Mouse (Mus musculus): ENCODE data around the gene RPS10-NUDT3.

Gene RPS10-NUDT3

GRCm38 (mm10) chr17:27634871-27635574 is at the start of gene RPS10-NUDT3:
Gene RPS10-NUDT3 (minus strand): TSS chr17:27635222.
- DNase-seq, result peak; percentile 84

GRCm38 (mm10) chr17:27678924-27679813 is 44.1 kb upstream of the RPS10-NUDT3 start:
- no peak for DNase-seq

- no peak for DNase-seq
Measured at GRCm38 (mm10) chr17:27677756-27678155, 42.7 kb upstream of the RPS10-NUDT3 start.

- DNase-seq, result no peak
Measured at GRCm38 (mm10) chr17:27676270-27676669, 41.2 kb upstream of the RPS10-NUDT3 start.

GRCm38 (mm10) chr17:27675453-27675852 is 40.4 kb upstream of the RPS10-NUDT3 start:
- no peak for DNase-seq

- DNase-seq, result no peak
Measured at GRCm38 (mm10) chr17:27673945-27674344, 38.9 kb upstream of the RPS10-NUDT3 start.

GRCm38 (mm10) chr17:27671720-27672119 is 36.7 kb upstream of the RPS10-NUDT3 start:
- DNase-seq, result no peak

GRCm38 (mm10) chr17:27658767-27659166 is 23.7 kb upstream of the RPS10-NUDT3 start:
- no peak for DNase-seq

GRCm38 (mm10) chr17:27657123-27657522 is 22.1 kb upstream of the RPS10-NUDT3 start:
- peak; percentile 76 for DNase-seq

GRCm38 (mm10) chr17:27656414-27656813 is 21.4 kb upstream of the RPS10-NUDT3 start:
- no peak for DNase-seq

- peak; percentile 70 for DNase-seq
Measured at GRCm38 (mm10) chr17:27656011-27656399, 21.0 kb upstream of the RPS10-NUDT3 start.

GRCm38 (mm10) chr17:27655089-27656010 is 20.3 kb upstream of the RPS10-NUDT3 start, which contains the start of gene Pacsin1:
Gene Pacsin1 (plus strand): TSS chr17:27655509.
- peak; percentile 89 for DNase-seq

GRCm38 (mm10) chr17:27653253-27653959 is 18.4 kb upstream of the RPS10-NUDT3 start:
- DNase-seq, result no peak

- no peak for DNase-seq
Measured at GRCm38 (mm10) chr17:27652046-27652790, 17.2 kb upstream of the RPS10-NUDT3 start.

GRCm38 (mm10) chr17:27650586-27650985 is 15.6 kb upstream of the RPS10-NUDT3 start:
- DNase-seq, result no peak

- DNase-seq, result peak; percentile 80
Measured at GRCm38 (mm10) chr17:27650160-27650559, 15.1 kb upstream of the RPS10-NUDT3 start.

GRCm38 (mm10) chr17:27645807-27646206 is 10.8 kb upstream of the RPS10-NUDT3 start:
- no peak for DNase-seq

- no peak for DNase-seq
Measured at GRCm38 (mm10) chr17:27644572-27644971, 9.6 kb upstream of the RPS10-NUDT3 start.

- DNase-seq, result no peak
Measured at GRCm38 (mm10) chr17:27643756-27644155, 8.7 kb upstream of the RPS10-NUDT3 start.

- no peak for DNase-seq
Measured at GRCm38 (mm10) chr17:27643101-27643500, 8.1 kb upstream of the RPS10-NUDT3 start.

GRCm38 (mm10) chr17:27642491-27643062 is 7.6 kb upstream of the RPS10-NUDT3 start:
- peak; percentile 97 for DNase-seq
